Mouse (Mus musculus): ENCODE data around the gene Adarb2.

- TF ChIP-seq CTCF (IDR thresholded peaks at IDR 0.05; ENCODE audit: extremely low read depth, insufficient read depth, low read length): no peak
- TF ChIP-seq POLR2A (IDR thresholded peaks at IDR 0.05; ENCODE audit: extremely low read depth, insufficient read depth, low read length): no peak
These were observed 296.9 kb downstream of the Adarb2 start for GRCm38 (mm10) chr13:8499551-8499950.
